Mouse (Mus musculus) regulatory T cell (primary cell): Measurements from ENCODE around the gene Gmfb.

Experiments
- in situ Hi-C: fragments of 300-600 bp; cut with MboI, MseI; formaldehyde crosslinking; loops from one replicate; pipeline ENCODE4 v1.15.1; 2025; ENCODE audit warnings: high pct_unique_total_duplicates

The Gmfb gene

DNA sequence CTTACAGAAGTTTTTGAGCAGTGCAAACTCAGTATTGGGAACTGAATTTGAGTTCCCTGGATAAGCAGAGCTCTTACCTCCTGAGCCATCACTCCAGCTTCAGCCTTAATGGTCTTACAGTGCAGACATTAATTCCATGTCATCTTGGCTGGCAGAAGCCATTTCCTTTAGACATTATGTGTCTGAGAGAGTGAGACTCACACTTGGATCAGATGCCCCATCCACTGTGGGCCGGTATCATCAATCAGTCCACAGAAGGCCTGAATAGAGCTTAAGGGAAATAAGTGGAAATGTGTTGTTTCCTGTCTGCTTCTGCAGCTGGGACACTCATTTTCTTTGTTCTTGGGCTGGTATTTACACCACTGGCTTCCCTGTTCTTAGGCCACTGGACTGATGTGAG is 18.3 kb downstream of the Gmfb start:
- in situ Hi-C loops: no loop called here

- in situ Hi-C loops: no loop called here
These were observed 18.8 kb downstream of the Gmfb start for GRCm38 (mm10) chr14:46803259-46803658.

- in situ Hi-C loops: no loop called here
These were observed 21.2 kb downstream of the Gmfb start for GRCm38 (mm10) chr14:46800684-46801345.

DNA sequence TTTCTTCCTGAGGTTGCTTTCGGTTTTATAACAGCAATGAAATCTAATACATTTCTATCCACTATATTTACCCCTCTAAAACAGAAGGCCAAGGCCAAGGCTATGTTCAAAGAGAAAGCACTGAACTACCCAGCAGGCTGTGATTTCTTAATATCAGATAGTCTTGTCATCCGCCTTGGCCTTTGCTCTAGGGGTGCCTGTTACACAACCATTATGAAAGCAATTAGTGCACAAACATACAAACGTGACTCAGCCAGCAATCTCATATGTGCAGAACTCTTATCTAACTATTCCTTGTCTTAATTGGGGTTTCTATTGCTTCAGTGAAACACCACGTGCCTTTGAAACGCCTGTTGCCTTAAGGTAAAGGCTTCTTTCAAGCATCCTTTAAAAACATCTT is 27.9 kb downstream of the Gmfb start:
- in situ Hi-C loops: loop anchor here (25.0 kb wide), 1 partner anchor 1457 kb away; the partner anchor contains the start of gene Psmc6

- in situ Hi-C loops: loop anchor here (25.0 kb wide), 1 partner anchor 1453 kb away; the partner anchor contains the start of gene Psmc6
These were observed 31.3 kb downstream of the Gmfb start for GRCm38 (mm10) chr14:46790723-46791122.

DNA sequence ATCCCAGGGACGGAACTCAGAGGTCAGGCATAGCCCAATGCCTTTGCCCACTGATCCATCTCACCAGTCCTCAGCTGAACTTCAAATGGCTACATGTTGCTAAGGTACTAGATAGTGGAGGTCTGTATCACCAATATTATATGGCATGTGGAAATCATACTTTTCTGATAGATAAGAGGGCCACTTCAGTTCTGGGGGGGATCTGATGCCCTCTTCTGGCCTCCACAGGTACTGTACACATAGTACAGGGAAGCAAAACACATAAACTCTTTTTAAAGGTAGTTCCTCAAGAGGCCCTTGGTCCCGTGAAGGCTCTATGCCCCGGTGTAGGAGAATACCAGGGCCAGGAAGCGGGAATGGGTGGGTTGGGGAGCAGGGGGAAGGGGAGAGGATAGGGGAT is 31.7 kb downstream of the Gmfb start:
- in situ Hi-C loops: loop anchor here (25.0 kb wide), 1 partner anchor 1453 kb away; the partner anchor contains the start of gene Psmc6

GRCm38 (mm10) chr14:46788505-46788901 is 33.5 kb downstream of the Gmfb start:
- in situ Hi-C loops: loop anchor here (25.0 kb wide), 1 partner anchor 1451 kb away; the partner anchor contains the start of gene Psmc6

- in situ Hi-C loops: loop anchor here (25.0 kb wide), 1 partner anchor 1451 kb away; the partner anchor contains the start of gene Psmc6
These were observed 34.1 kb downstream of the Gmfb start, which contains the start of gene Cnih1 for GRCm38 (mm10) chr14:46787787-46788504. Cnih1 (minus strand) TSS chr14:46788411.

- in situ Hi-C loops: loop anchor here (25.0 kb wide), 1 partner anchor 1450 kb away; the partner anchor contains the start of gene Psmc6
These were observed 34.6 kb downstream of the Gmfb start for GRCm38 (mm10) chr14:46787454-46787786.

DNA sequence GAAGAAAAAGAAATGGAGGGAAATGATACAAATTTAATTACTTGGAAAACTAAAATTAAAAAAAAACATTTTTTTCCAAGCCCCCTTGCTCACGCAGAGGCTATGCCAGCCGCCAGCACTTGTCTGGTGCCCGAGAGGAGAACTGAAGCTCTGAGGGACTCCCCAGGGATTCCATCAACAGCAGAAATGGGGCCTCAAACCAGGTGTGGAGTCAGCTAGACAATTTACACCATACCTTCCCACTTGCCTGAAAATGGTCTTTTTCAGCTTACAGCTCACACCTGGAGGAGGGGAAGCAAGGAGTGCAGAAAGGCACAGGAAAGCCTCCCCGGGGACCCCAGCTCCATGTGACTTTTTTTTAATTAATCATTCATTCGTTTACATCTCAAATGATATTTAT is 36.8 kb downstream of the Gmfb start:
- in situ Hi-C loops: loop anchor here (25.0 kb wide), 1 partner anchor 1448 kb away; the partner anchor contains the start of gene Psmc6

GRCm38 (mm10) chr14:46783327-46783926 is 38.6 kb downstream of the Gmfb start:
- in situ Hi-C loops: loop anchor here (25.0 kb wide), 1 partner anchor 1446 kb away; the partner anchor contains the start of gene Psmc6

- in situ Hi-C loops: loop anchor here (25.0 kb wide), 1 partner anchor 1445 kb away; the partner anchor contains the start of gene Psmc6
These were observed 39.7 kb downstream of the Gmfb start for GRCm38 (mm10) chr14:46782187-46782828.

- in situ Hi-C loops: loop anchor here (25.0 kb wide), 1 partner anchor 1444 kb away; the partner anchor contains the start of gene Psmc6
These were observed 41.0 kb downstream of the Gmfb start for GRCm38 (mm10) chr14:46781086-46781485.

DNA sequence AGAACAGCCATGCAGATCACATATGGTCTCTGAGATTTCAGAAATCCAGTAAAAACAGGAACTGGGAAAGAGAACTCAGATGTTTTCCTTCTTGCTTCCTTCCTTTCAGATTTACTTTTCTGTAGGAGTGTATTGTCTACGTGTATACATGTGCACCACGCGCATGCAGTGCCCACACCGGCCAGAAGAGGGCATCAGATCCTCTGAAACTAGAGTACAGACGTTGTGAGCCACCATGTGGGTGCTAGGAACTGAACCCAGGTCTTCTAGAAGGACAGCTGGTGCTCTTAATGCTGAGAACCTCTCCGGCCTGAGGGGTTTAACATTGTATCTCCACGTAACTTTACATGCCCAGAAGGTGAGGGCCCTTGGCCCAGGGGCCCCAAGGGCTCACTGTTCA is 42.8 kb downstream of the Gmfb start:
- in situ Hi-C loops: loop anchor here (25.0 kb wide), 1 partner anchor 1442 kb away; the partner anchor contains the start of gene Psmc6

- in situ Hi-C loops: loop anchor here (25.0 kb wide), 1 partner anchor 1441 kb away; the partner anchor contains the start of gene Psmc6
These were observed 43.3 kb downstream of the Gmfb start for GRCm38 (mm10) chr14:46778756-46779155.

DNA sequence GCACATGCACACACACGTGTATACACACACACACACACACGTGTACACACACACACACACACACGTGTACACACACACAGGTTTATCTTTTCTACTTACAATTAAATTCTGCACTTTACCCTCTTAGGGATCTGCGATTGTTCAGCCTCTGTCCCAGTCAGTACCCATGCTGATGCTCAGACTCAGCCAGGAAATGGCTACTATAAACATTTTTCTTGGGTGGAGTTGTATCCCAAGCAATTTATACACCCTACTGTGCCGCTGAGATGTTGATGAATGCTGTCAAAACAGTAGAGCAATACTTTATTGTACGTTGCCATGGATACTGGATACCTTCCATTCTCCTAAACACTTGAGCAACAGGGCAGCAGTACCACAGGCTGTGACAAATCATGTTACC is 52.0 kb downstream of the Gmfb start:
- in situ Hi-C loops: no loop called here

DNA sequence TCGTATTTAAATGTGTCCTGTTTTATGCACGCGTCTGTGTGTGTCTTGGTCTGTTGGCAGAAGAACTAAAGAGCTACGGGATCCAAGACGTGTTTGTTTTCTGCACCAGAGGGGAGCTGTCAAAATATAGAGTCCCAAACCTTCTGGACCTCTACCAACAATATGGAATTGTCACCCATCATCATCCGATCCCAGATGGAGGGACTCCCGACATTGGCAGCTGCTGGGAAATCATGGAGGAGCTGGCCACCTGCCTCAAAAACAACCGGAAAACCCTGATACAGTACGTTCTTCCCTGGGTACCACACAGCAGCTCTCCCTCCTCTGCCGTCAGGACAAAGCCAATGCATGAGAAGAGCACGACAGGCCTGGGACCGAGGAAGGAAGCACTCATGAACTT is 54.9 kb downstream of the Gmfb start:
- in situ Hi-C loops: loop anchor here (10.0 kb wide), 1 partner anchor 1382 kb away; no protein-coding TSS in a partner anchor

DNA sequence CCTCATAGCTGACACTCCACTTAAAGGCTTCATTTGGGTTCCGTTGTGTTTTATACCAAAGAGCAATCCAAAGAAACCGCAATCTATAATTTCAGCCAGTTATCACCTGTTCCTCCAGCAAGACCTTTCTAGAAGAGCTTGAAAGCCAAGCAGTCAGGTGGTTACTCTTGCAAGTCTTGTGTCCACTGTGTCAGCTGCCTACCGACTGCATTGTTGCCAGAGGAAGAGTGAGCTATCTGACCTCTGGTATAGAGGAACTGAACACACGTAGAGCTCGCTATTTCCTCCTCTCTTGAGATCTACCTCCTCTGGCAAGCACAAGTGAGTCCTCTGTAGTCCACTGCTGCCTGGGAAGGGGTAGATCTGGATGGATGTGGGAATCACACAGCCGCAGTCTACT is 60.9 kb downstream of the Gmfb start:
- in situ Hi-C loops: loop anchor here (10.0 kb wide), 1 partner anchor 1376 kb away; no protein-coding TSS in a partner anchor

DNA sequence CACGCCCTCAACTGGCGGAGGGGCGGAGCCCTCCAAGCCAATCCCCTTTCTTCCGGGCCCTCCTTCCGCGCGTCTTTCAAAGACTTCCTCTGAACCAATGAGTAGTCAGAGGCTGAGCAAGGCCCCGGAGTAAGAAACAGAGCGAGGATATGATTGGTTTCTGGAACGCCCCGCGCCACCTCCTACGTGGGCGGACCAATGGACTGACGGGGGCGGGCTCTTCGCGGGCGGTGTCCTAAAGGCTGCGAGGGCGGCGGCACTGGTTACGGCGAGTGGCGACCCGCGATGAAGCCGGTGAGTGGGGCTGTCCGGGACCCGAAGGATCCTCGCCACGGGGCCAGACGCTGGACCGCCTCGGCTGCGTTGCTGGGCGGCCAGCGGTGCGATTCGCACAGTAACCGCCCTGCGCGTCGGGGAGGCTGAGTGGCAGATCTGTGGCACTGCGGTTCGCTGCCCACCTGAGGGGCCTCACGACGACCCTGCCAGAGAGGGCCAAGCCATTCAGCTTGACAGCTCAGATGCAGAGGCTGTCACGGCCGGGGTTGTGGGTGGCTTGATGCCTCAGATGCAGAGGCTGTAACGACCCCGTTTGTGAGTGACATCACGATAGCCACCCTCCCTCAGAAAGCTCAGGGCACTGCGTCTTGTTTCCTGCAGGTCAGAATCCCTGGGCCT is 61.5 kb downstream of the Gmfb start, which contains the start of gene Cdkn3:
Cdkn3 (plus strand) TSS at position 187 of the 675 bp plus-strand sequence.
- in situ Hi-C loops: loop anchor here (10.0 kb wide), 1 partner anchor 1376 kb away; no protein-coding TSS in a partner anchor

GRCm38 (mm10) chr14:46759970-46760354 is 62.1 kb downstream of the Gmfb start:
- in situ Hi-C loops: loop anchor here (10.0 kb wide), 2 partner anchors 1375 to 1815 kb away; no protein-coding TSS in a partner anchor
